Mouse (Mus musculus): ENCODE measurements around the gene E430018J23Rik. TPM values are rescaled to one million over a fixed set of nuclear protein-coding genes. Genes with fewer than 3 reads are reported as not detected.
"Not testable (repeated sequence)": the region's sequence is repeated elsewhere in the genome, so short reads cannot be mapped to it uniquely, and the experiment has no call there.

E430018J23Rik gene
- polyA plus RNA-seq, 1 experiment from 2014 or later, result 4.9 TPM

- Histone ChIP-seq H3K9ac (ENCODE audit: low read depth, low read length) (no peak overlapping the region), H3K36me3 (ENCODE audit: control insufficient read depth, insufficient read depth, low read length) (no peaks in the 10 kb centered on the region), H3K4me1 (ENCODE audit: control insufficient read depth, insufficient read depth, low read length) (no peaks in the 10 kb centered on the region), H3K27ac (ENCODE audit: low read depth, low read length) (no peak overlapping the region), H3K9me3 (replicated peaks; ENCODE audit: control insufficient read depth, low read length) (no peaks in the 10 kb centered on the region), H3K4me3 (ENCODE audit: low read depth, low read length) (no peak overlapping the region), H3K4me2 (no peak overlapping the region), H3K27me3 (ENCODE audit: control insufficient read depth, insufficient read depth, low read length) (no peaks in the 10 kb centered on the region)
- WGBS (ENCODE audit: insufficient replicate concordance), result 62% methylated on average over 2 of the region's 2 CpGs
- ATAC-seq (replicated peaks; ENCODE audit: insufficient number of reproducible peaks, low FRiP score, low TSS enrichment), result no peak
These were observed 18.0 kb upstream of the E430018J23Rik start for GRCm38 (mm10) chr7:127411418-127411817.

GRCm38 (mm10) chr7:127406002-127406987, 12.9 kb upstream of the E430018J23Rik start, which contains the start of gene Zfp764:
Gene Zfp764, minus strand, starts transcription at chr7:127406822.
- Histone ChIP-seq H3K4me3 (ENCODE audit: low read depth, low read length) (peak within 1 kb of the TSS; percentile 57), H3K9ac (ENCODE audit: low read depth, low read length) (peak within 1 kb of the TSS; percentile 84), H3K4me2 (peak within 1 kb of the TSS; percentile 90)
- not testable (repeated sequence) for H3K9me3 ChIP-seq (replicated peaks; ENCODE audit: control insufficient read depth, low read length); H3K27me3 ChIP-seq (ENCODE audit: control insufficient read depth, insufficient read depth, low read length); H3K27ac ChIP-seq (ENCODE audit: low read depth, low read length); H3K36me3 ChIP-seq (ENCODE audit: control insufficient read depth, insufficient read depth, low read length); H3K4me1 ChIP-seq (ENCODE audit: control insufficient read depth, insufficient read depth, low read length)
- 5% methylated on average over 40 of the region's 40 CpGs for WGBS (ENCODE audit: insufficient replicate concordance)
- peak; percentile 61 for ATAC-seq (replicated peaks; ENCODE audit: insufficient number of reproducible peaks, low FRiP score, low TSS enrichment)

- not testable (repeated sequence) for H3K27me3 ChIP-seq (ENCODE audit: control insufficient read depth, insufficient read depth, low read length); H3K4me3 ChIP-seq (ENCODE audit: low read depth, low read length); H3K9ac ChIP-seq (ENCODE audit: low read depth, low read length); H3K4me2 ChIP-seq; H3K36me3 ChIP-seq (ENCODE audit: control insufficient read depth, insufficient read depth, low read length); H3K27ac ChIP-seq (ENCODE audit: low read depth, low read length); H3K9me3 ChIP-seq (replicated peaks; ENCODE audit: control insufficient read depth, low read length); H3K4me1 ChIP-seq (ENCODE audit: control insufficient read depth, insufficient read depth, low read length); ATAC-seq (replicated peaks; ENCODE audit: insufficient number of reproducible peaks, low FRiP score, low TSS enrichment)
- 84% methylated on average over 6 of the region's 6 CpGs for WGBS (ENCODE audit: insufficient replicate concordance)
These were observed 10.7 kb upstream of the E430018J23Rik start for GRCm38 (mm10) chr7:127404101-127404500.

- no peak overlapping the region for H3K27ac ChIP-seq (ENCODE audit: low read depth, low read length)
- no peak for ATAC-seq (replicated peaks; ENCODE audit: insufficient number of reproducible peaks, low FRiP score, low TSS enrichment)
These were observed 9.6 kb upstream of the E430018J23Rik start for GRCm38 (mm10) chr7:127402980-127403379.

GRCm38 (mm10) chr7:127400355-127400754, 6.9 kb upstream of the E430018J23Rik start:
- Histone ChIP-seq H3K4me1 (ENCODE audit: control insufficient read depth, insufficient read depth, low read length) (no peaks in the 10 kb centered on the region), H3K27ac (ENCODE audit: low read depth, low read length) (no peak overlapping the region), H3K9ac (ENCODE audit: low read depth, low read length) (no peak overlapping the region), H3K27me3 (ENCODE audit: control insufficient read depth, insufficient read depth, low read length) (no peaks in the 10 kb centered on the region), H3K9me3 (replicated peaks; ENCODE audit: control insufficient read depth, low read length) (no peaks in the 10 kb centered on the region), H3K36me3 (ENCODE audit: control insufficient read depth, insufficient read depth, low read length) (no peaks in the 10 kb centered on the region), H3K4me3 (ENCODE audit: low read depth, low read length) (no peak overlapping the region), H3K4me2 (no peak overlapping the region)
- no peak for ATAC-seq (replicated peaks; ENCODE audit: insufficient number of reproducible peaks, low FRiP score, low TSS enrichment)
- WGBS (ENCODE audit: insufficient replicate concordance), result 66% methylated on average over 3 of the region's 3 CpGs

More at GRCm38 (mm10) chr7:127402980-127403379, 9.6 kb upstream of the E430018J23Rik start:
- Histone ChIP-seq H3K27me3 (ENCODE audit: control insufficient read depth, insufficient read depth, low read length) (no peaks in the 10 kb centered on the region), H3K4me3 (ENCODE audit: low read depth, low read length) (no peak overlapping the region), H3K4me1 (ENCODE audit: control insufficient read depth, insufficient read depth, low read length) (no peaks in the 10 kb centered on the region), H3K9me3 (replicated peaks; ENCODE audit: control insufficient read depth, low read length) (no peaks in the 10 kb centered on the region), H3K9ac (ENCODE audit: low read depth, low read length) (no peak overlapping the region), H3K36me3 (ENCODE audit: control insufficient read depth, insufficient read depth, low read length) (no peaks in the 10 kb centered on the region), H3K4me2 (no peak overlapping the region)
- 32% methylated on average over 2 of the region's 2 CpGs for WGBS (ENCODE audit: insufficient replicate concordance)

GRCm38 (mm10) chr7:127393944-127394333, 510 bp upstream of the E430018J23Rik start:
- Histone ChIP-seq H3K9ac (ENCODE audit: low read depth, low read length) (peak overlapping the region; percentile 39), H3K4me1 (ENCODE audit: control insufficient read depth, insufficient read depth, low read length) (peaks cover 13% of the 10 kb centered on the region), H3K27me3 (ENCODE audit: control insufficient read depth, insufficient read depth, low read length) (no peaks in the 10 kb centered on the region), H3K4me2 (peak overlapping the region; percentile 68), H3K4me3 (ENCODE audit: low read depth, low read length) (peak overlapping the region; percentile 71), H3K27ac (ENCODE audit: low read depth, low read length) (peak overlapping the region; percentile 66; the same call in 1 of the 2 replicates), H3K9me3 (replicated peaks; ENCODE audit: control insufficient read depth, low read length) (no peaks in the 10 kb centered on the region), H3K36me3 (ENCODE audit: control insufficient read depth, insufficient read depth, low read length) (no peaks in the 10 kb centered on the region)
- no peak for ATAC-seq (replicated peaks; ENCODE audit: insufficient number of reproducible peaks, low FRiP score, low TSS enrichment)
- WGBS (ENCODE audit: insufficient replicate concordance), result 20% methylated on average over 7 of the region's 7 CpGs

- H3K9ac ChIP-seq (ENCODE audit: low read depth, low read length), result 0 out of 2 replicates have a peak overlapping the region, but pooled peaks have one; percentile 85
- H3K4me1 ChIP-seq (ENCODE audit: control insufficient read depth, insufficient read depth, low read length), result peaks cover 13% of the 10 kb centered on the region
- H3K27me3 ChIP-seq (ENCODE audit: control insufficient read depth, insufficient read depth, low read length), result no peaks in the 10 kb centered on the region
- no peaks in the 10 kb centered on the region for H3K36me3 ChIP-seq (ENCODE audit: control insufficient read depth, insufficient read depth, low read length)
- 80% methylated on average over 8 of the region's 8 CpGs for WGBS (ENCODE audit: insufficient replicate concordance)
- H3K27ac ChIP-seq (ENCODE audit: low read depth, low read length), result no peak overlapping the region
- no peaks in the 10 kb centered on the region for H3K9me3 ChIP-seq (replicated peaks; ENCODE audit: control insufficient read depth, low read length)
- peak overlapping the region; percentile 71 for H3K4me3 ChIP-seq (ENCODE audit: low read depth, low read length)
- peak overlapping the region; percentile 68 for H3K4me2 ChIP-seq
- no peak for ATAC-seq (replicated peaks; ENCODE audit: insufficient number of reproducible peaks, low FRiP score, low TSS enrichment)
These were observed 1.1 kb downstream of the E430018J23Rik start for GRCm38 (mm10) chr7:127392251-127392824.

GRCm38 (mm10) chr7:127391538-127391937, 1.9 kb downstream of the E430018J23Rik start:
- Histone ChIP-seq H3K9ac (ENCODE audit: low read depth, low read length) (no peak overlapping the region), H3K36me3 (ENCODE audit: control insufficient read depth, insufficient read depth, low read length) (no peaks in the 10 kb centered on the region), H3K27me3 (ENCODE audit: control insufficient read depth, insufficient read depth, low read length) (no peaks in the 10 kb centered on the region), H3K4me1 (ENCODE audit: control insufficient read depth, insufficient read depth, low read length) (peaks cover 13% of the 10 kb centered on the region), H3K4me3 (ENCODE audit: low read depth, low read length) (no peak overlapping the region), H3K27ac (ENCODE audit: low read depth, low read length) (no peak overlapping the region), H3K9me3 (replicated peaks; ENCODE audit: control insufficient read depth, low read length) (no peaks in the 10 kb centered on the region), H3K4me2 (no peak overlapping the region)
- ATAC-seq (replicated peaks; ENCODE audit: insufficient number of reproducible peaks, low FRiP score, low TSS enrichment), result no peak
- 95% methylated on average over 16 of the region's 16 CpGs for WGBS (ENCODE audit: insufficient replicate concordance)
